Mouse (Mus musculus) G1E (cell line): ENCODE measurements around the gene Bex6.

Source experiments
- CTCF ChIP-seq: IDR thresholded peaks from 2 replicates; pipeline ENCODE4 v1.5.1; 2012; ENCODE audit warnings: low read depth, low read length, inconsistent platforms, mixed read lengths
- TAL1 ChIP-seq: conservative IDR thresholded peaks from 2 replicates; pipeline ENCODE4 v1.6.1; 2012; ENCODE audit warnings: low read depth, low read length, inconsistent platforms, mixed read lengths

DNA sequence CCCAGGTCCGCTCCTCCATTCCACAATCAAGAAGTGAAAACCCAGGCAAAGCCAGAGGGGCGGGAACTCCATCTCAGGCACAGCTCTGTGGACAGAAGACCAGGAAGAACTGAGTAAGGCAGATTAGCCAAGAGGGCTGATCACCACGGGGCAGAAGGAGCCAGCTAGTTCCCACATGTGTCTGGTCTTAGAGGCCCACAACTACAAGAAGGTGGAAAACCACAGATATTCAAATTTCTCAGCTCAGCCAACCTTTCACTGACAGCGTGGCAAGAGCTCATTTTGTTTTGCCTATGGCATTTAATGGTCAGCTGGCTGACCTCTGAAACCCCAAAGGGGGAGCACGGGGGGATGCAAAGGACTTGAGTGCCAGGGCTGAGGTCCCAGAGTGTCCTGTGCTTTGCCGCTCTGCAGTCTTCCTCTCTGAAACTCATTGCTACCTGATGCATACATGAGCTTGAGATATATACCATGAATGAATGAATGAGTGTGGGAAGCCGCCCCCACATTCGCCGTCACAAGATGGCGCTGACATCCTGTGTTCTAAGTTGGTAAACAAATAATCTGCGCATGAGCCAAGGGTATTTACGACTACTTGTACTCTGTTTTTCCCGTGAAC, 31.9 kb upstream of the Bex6 start:
- no peak for TF ChIP-seq TAL1
- TF ChIP-seq CTCF, result no peak
